Mouse (Mus musculus): ENCODE data around the gene Fam168a. TPM values are rescaled to one million over a fixed set of nuclear protein-coding genes. Genes with fewer than 3 reads are reported as not detected.

Fam168a gene
- total and polyA plus RNA-seq, 3 experiments = 16.3 to 88.2 (median 49.3) TPM

DNA sequence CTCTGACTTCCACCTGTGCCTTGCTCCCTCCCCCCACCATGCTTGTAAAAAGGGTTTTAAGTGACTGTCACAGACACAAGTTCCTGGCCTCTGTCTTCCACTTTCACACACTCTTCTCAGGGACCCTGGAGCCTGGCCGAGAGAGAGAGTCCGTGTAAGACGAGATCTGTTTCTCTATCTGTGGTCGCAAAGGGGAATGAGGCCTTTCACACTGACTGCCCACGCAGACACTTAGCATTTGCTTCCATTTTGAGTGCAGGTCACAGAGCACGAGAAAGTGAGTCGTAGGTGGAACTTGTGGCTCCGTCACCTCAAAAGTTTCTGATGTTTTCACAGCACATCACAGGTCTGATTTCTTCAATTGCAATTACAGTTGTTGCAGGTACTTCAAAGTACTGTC, 13.2 kb upstream of the Fam168a start:
- TF ChIP-seq POLR2AphosphoS5 (IDR thresholded peaks at IDR 0.05; ENCODE audit: insufficient replicate concordance, low read depth, low read length) (no peak), TAL1 (conservative IDR thresholded peaks at IDR 0.05; ENCODE audit: low read depth, low read length) (no peak), CTCF (IDR thresholded peaks at IDR 0.05; ENCODE audit: low read depth, low read length) (no peak), GATA1 (IDR thresholded peaks at IDR 0.05; ENCODE audit: borderline replicate concordance, low read length) (no peak), GATA2 (IDR thresholded peaks at IDR 0.05; ENCODE audit: borderline replicate concordance, low read depth, low read length) (no peak)
- DNase-seq (ENCODE audit: low spot score) = no peak
- Histone ChIP-seq H3K9me3 (replicated peaks) (no peaks in the 10 kb centered on the region), H3K36me3 (replicated peaks) (no peaks in the 10 kb centered on the region), H3K27me3 (ENCODE audit: insufficient read depth, low read length) (no peaks in the 10 kb centered on the region), H3K4me1 (ENCODE audit: insufficient read depth, low read depth, low read length) (peaks cover 8% of the 10 kb centered on the region), H3K4me3 (ENCODE audit: low read depth, low read length) (no peak overlapping the region)
- no peak for ATAC-seq (ENCODE audit: extremely low read depth, insufficient number of reproducible peaks, low FRiP score, poor library complexity, severe bottlenecking)

DNA sequence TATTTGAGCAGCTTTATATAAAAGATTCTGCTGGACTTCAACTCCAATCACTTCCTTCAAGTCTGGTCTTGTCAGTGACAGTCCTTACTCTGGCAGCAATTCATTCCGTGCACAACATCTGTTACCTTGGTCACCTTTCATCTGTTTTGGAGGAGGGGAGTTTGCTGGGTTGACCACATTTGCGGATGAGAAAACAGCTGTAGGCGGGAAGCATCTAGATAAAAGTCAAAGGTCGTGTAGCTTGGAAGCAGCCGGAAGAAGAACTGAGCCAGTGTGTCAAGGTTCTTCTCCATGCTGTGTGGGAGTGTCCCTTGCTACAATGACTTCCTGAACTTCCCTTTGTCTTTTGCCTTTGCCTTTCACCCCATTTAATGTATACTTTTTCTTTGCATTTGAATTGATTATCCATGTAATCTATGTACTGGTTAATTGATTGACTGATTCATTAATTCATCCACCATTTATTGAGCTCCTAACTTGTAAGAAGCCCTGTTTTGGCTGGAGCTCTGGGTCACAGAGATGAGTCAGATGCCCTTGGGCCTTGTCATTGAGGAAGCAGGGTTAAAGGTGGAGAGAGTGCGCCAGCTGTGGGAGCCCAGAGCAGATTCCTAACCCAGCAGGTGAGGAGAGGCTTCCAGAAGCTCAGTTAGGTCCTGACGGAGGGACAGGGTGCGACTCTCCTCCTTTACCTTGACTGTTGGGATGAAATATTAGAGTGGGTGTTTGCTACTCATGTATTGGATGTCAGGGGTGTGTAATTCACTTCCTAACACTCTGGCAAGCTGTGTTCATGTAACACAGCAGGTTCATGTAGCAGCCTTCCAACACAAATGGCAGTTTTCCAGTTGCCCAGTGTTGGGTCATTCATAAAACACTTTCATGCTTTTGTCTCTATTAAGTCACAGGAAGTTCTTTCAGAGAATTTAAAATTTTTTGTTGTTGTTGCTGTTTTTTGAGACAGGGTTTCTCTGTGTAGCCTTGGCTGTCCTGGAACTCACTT, 6.4 kb upstream of the Fam168a start:
- H3K36me3 ChIP-seq (replicated peaks) = no peaks in the 10 kb centered on the region
- H3K4me1 ChIP-seq (ENCODE audit: insufficient read depth, low read depth, low read length) = peaks cover 10% of the 10 kb centered on the region
- H3K9me3 ChIP-seq (replicated peaks) = no peaks in the 10 kb centered on the region
- no peak overlapping the region for H3K4me3 ChIP-seq (ENCODE audit: low read depth, low read length)
- H3K27me3 ChIP-seq (ENCODE audit: insufficient read depth, low read length) = no peaks in the 10 kb centered on the region
- TF ChIP-seq GATA1 (IDR thresholded peaks at IDR 0.05; ENCODE audit: borderline replicate concordance, low read length) (no peak), GATA2 (IDR thresholded peaks at IDR 0.05; ENCODE audit: borderline replicate concordance, low read depth, low read length) (no peak), POLR2AphosphoS5 (IDR thresholded peaks at IDR 0.05; ENCODE audit: insufficient replicate concordance, low read depth, low read length) (no peak), TAL1 (conservative IDR thresholded peaks at IDR 0.05; ENCODE audit: low read depth, low read length) (no peak), CTCF (IDR thresholded peaks at IDR 0.05; ENCODE audit: low read depth, low read length) (no peak)
- DNase-seq (ENCODE audit: low spot score) = no peak
- ATAC-seq (ENCODE audit: extremely low read depth, insufficient number of reproducible peaks, low FRiP score, poor library complexity, severe bottlenecking) = no peak

- no peak for TF ChIP-seq TAL1 (conservative IDR thresholded peaks at IDR 0.05; ENCODE audit: low read depth, low read length)
- no peak for TF ChIP-seq CTCF (IDR thresholded peaks at IDR 0.05; ENCODE audit: low read depth, low read length)
- TF ChIP-seq GATA1 (IDR thresholded peaks at IDR 0.05; ENCODE audit: borderline replicate concordance, low read length) = no peak
- TF ChIP-seq POLR2AphosphoS5 (IDR thresholded peaks at IDR 0.05; ENCODE audit: insufficient replicate concordance, low read depth, low read length) = no peak
- TF ChIP-seq GATA2 (IDR thresholded peaks at IDR 0.05; ENCODE audit: borderline replicate concordance, low read depth, low read length) = no peak
- H3K9me3 ChIP-seq (replicated peaks) = no peaks in the 10 kb centered on the region
- H3K4me1 ChIP-seq (ENCODE audit: insufficient read depth, low read depth, low read length) = peaks cover 33% of the 10 kb centered on the region
- ATAC-seq (ENCODE audit: extremely low read depth, insufficient number of reproducible peaks, low FRiP score, poor library complexity, severe bottlenecking) (no peak), DNase-seq (ENCODE audit: low spot score) (peak; percentile 38)
- peak overlapping the region; percentile 90 for H3K4me3 ChIP-seq (ENCODE audit: low read depth, low read length)
- H3K27me3 ChIP-seq (ENCODE audit: insufficient read depth, low read length) = no peaks in the 10 kb centered on the region
- no peaks in the 10 kb centered on the region for H3K36me3 ChIP-seq (replicated peaks)
Measured at GRCm38 (mm10) chr7:100706883-100707480, 547 bp downstream of the Fam168a start.

DNA sequence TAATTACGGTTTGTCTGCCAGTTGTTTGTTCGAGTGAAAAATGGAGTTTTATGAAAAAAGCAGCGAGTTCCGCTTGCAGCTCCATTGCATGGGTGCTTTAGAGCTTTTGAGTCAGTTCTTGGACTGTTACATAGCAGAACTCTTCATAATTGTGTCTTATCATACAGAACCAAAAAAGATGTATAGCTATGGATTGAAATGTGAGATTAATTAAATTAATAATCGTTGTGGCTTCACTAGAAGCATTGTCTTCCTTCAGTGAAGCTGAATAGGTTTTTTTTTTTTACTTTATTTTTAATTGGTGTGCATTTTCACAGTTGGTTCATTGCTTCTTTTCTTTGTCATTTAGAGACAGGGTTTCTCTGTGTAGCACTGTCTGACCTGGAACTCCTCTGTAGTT, 12.3 kb downstream of the Fam168a start:
- ATAC-seq (ENCODE audit: extremely low read depth, insufficient number of reproducible peaks, low FRiP score, poor library complexity, severe bottlenecking) (no peak), DNase-seq (ENCODE audit: low spot score) (no peak)
- H3K4me3 ChIP-seq (ENCODE audit: low read depth, low read length) = no peak overlapping the region
- no peaks in the 10 kb centered on the region for H3K27me3 ChIP-seq (ENCODE audit: insufficient read depth, low read length)
- no peaks in the 10 kb centered on the region for H3K9me3 ChIP-seq (replicated peaks)
- TF ChIP-seq CTCF (IDR thresholded peaks at IDR 0.05; ENCODE audit: low read depth, low read length) (no peak), GATA2 (IDR thresholded peaks at IDR 0.05; ENCODE audit: borderline replicate concordance, low read depth, low read length) (no peak), TAL1 (conservative IDR thresholded peaks at IDR 0.05; ENCODE audit: low read depth, low read length) (no peak), POLR2AphosphoS5 (IDR thresholded peaks at IDR 0.05; ENCODE audit: insufficient replicate concordance, low read depth, low read length) (no peak), GATA1 (IDR thresholded peaks at IDR 0.05; ENCODE audit: borderline replicate concordance, low read length) (no peak)
- H3K4me1 ChIP-seq (ENCODE audit: insufficient read depth, low read depth, low read length) = no peaks in the 10 kb centered on the region
- H3K36me3 ChIP-seq (replicated peaks) = peaks cover 22% of the 10 kb centered on the region

DNA sequence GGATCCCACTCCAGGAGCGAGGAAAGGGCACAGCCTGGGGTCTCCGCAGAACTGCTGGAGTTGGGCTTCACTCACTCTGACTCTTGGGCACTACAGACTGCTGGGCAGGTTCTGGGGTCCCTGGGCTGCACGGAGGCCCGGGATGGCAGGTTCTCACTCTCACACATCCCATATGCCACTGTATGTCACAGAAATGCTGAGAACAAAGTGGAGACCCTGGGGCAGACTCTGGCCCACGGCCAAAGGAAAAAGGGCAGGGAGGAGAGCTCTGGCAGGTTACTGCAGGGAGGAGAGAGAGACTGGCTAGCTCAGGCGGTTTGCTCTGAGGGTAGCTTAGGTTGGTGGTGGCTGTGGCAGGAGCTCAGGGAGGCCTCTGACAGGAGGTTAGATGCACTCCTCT, 15.8 kb downstream of the Fam168a start:
- TF ChIP-seq TAL1 (conservative IDR thresholded peaks at IDR 0.05; ENCODE audit: low read depth, low read length) = no peak
- no peak for TF ChIP-seq GATA1 (IDR thresholded peaks at IDR 0.05; ENCODE audit: borderline replicate concordance, low read length)
- TF ChIP-seq GATA2 (IDR thresholded peaks at IDR 0.05; ENCODE audit: borderline replicate concordance, low read depth, low read length) = no peak
- no peak for TF ChIP-seq POLR2AphosphoS5 (IDR thresholded peaks at IDR 0.05; ENCODE audit: insufficient replicate concordance, low read depth, low read length)
- TF ChIP-seq CTCF (IDR thresholded peaks at IDR 0.05; ENCODE audit: low read depth, low read length) = no peak
- DNase-seq (ENCODE audit: low spot score) (no peak), ATAC-seq (ENCODE audit: extremely low read depth, insufficient number of reproducible peaks, low FRiP score, poor library complexity, severe bottlenecking) (no peak)
- no peak overlapping the region for H3K4me3 ChIP-seq (ENCODE audit: low read depth, low read length)
- peaks cover 6% of the 10 kb centered on the region; the same call in 1 of the 2 replicates for H3K4me1 ChIP-seq (ENCODE audit: insufficient read depth, low read depth, low read length)
- peaks cover 13% of the 10 kb centered on the region for H3K36me3 ChIP-seq (replicated peaks)
- H3K27me3 ChIP-seq (ENCODE audit: insufficient read depth, low read length) = no peaks in the 10 kb centered on the region
- no peaks in the 10 kb centered on the region for H3K9me3 ChIP-seq (replicated peaks)

All from G1E (cell line).